Mouse (Mus musculus): ENCODE results near the gene Uhrf1.

Gene Uhrf1

GRCm38 (mm10) chr17:56276643-56277566, 26.2 kb upstream of the Uhrf1 start, which contains the start of gene Ticam1:
Ticam1 (minus strand) TSS chr17:56276786.
- DNase-seq = peak; percentile 91 to 97

DNA sequence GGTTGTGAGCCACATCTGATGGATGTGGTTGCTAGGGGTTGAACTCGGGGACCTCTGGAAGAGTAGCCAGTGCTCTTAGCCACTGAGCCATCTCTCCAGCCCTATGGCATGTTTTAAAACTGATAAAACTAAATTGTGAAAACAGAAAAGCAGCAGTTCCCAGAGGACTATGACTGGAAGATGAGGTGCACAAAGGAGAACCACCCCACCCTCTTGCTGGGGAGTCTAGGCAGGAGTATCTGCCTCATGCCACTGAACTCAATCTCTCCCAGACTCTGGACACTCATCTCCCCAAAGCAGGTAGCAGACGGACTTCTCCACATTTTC, 25.6 kb upstream of the Uhrf1 start:
- DNase-seq = no peak

DNA sequence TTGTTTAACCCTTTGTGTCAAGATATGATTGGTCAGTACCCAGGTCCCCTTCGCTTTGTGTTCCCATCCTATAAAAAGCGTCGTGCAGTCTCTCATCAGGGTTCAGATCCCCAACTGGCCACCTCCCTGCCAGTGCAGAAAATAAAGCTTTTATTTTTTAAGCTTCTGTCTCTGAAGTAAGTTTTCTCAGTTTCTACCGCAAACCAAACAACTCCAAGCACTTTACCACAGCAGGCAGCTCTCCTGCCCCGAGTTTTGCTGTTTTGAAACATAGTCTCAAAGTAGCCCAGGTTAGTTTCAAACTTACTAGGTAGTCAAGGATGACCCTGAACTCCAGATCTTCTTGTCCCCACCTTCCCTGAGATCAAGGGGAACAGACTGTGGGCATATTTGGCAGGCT, 24.8 kb upstream of the Uhrf1 start:
- DNase-seq = no peak

DNA sequence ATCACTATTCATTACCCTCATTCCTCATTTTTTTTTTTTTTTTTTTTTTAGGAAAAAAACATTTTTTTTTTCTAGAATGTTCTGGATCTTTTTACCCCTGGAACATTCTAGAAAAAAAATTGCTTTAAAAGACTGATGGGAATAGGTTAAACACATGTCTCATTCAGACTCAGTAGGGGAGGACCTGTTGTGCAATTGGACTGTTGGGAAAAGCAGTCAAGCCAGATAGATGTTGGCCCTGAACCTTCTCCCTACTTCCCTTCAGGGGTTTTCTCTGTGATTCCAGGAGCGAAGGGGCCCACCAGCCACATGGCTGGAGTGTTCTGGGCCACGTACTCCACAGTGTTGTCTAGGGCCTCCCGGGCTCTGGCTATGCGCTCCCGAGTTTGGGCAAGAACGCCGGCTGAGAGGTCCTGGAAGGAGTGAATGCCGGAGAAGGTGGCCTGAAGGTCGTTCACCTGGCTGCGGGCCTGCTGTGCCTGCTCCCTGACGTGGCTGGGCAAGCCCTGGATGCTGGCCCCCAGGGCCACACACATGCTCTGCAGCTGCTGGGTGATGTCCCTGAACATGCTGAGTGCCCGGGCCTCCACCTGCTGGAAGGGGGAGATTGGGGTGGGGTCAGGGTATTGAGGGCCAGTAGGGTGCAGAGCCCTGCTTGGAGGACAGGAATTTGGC, 23.5 kb upstream of the Uhrf1 start:
- DNase-seq = peak in 1 of 2 experiments; percentile 23

DNA sequence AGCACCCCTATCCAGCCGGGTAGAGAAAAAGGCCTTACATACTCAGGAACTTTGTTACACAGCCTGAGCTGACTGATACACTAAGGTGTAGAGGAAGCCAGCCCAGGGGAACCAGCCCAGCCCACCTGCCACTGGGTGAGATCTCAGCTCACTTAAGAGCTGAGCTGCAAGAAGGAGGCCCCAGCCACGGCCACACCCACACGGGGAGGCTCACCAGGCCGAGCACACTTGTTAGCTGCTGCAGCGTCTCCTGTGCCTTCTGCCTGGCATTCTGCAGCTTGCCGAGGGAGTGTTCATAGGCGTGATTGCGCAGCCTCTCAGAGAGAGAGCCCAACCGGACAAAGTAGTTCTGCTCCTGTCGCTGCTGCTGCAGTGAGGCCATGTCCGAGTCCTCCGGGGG, 21.9 kb upstream of the Uhrf1 start:
- DNase-seq = no peak

DNA sequence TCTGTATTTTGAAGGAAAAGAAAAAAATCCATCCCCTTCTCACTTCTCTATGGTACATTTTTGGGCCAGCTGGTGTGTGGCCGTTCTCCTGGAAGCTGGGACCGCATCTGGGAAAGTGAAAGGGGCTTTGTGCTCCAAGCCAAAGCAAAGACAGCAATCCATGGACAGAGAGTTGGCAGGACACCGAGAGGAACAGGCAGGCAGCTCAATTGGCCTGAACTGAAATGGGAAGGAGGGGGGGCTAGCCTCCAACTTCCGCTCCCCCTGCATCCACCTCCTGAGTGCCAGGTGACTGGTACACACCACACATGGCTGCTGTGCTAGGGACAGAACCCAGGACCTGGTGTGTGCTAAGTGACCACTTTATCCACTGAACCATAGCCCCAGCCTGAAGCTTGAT, 20.3 kb upstream of the Uhrf1 start:
- no peak for DNase-seq

GRCm38 (mm10) chr17:56283316-56283715, 19.8 kb upstream of the Uhrf1 start:
- no peak for DNase-seq

GRCm38 (mm10) chr17:56285995-56286394, 17.1 kb upstream of the Uhrf1 start:
- peak in 1 of 2 experiments; percentile 14 for DNase-seq

DNA sequence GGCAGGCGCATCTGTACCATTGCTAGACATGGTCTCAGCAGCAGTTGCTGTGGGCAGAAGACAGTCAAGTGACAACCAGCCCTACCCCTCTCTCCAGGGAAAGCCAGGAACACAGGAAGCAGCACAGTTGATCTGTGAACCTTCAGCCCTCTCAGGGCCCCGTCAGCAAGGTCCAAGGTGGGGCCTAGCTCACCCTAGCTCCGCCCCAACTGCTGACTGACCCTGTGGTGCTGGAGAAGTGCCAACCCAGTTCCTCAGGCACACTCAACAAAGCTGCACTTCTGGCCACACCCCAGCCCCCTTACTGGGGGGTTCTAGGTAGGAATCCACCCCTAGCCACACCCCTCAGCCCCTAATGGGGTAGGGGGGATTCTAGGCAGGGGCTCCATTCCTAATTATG, 15.3 kb upstream of the Uhrf1 start:
- peak; percentile 67 to 73 for DNase-seq

GRCm38 (mm10) chr17:56288866-56289265, 14.3 kb upstream of the Uhrf1 start:
- no peak for DNase-seq

DNA sequence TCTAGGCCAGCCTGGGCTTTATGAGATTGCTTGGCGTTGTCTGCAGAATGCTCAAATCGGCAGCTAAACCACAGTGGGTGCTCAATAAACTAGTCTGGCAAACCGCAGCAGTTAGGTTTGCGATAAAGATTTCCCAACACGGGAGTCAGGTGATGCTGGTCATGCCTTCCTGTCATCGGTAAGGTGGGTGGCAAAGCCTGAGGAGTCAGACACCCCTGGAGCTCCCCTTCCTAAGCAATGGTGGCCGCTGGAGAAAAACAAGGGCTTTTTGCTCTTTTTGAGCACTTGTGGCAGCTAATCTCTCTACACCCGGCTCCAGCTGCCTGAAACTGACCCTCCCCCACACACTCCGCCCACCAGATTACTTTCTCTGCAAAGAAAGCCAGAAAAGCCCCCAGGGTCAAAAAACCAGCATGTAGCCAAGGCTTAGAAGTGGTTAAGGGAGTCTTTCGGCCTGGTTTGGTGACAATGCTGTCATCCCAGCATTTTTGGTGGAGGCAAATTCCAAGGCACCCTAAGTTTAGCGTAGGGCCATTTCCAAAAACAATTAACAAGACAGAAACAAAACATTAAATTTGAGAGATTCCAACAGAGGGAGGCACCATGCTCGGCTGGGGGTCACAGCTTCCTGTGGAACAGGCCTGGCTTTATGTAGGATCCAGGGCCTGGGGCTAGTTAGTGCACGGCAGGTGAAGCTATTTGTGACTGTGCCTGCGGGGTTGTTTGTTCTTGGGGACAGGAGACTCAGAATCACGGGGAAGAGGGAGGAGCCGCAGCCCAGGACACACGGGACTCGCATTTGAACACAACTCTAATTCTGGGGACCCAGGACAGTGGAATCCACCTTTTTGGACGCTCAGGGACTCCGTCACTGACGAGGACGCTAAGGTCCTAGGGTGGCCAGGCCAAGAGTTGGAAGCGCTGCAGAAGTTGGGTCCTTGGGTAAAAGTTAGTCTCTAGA, 13.5 kb upstream of the Uhrf1 start:
- DNase-seq = peak; percentile 67 to 79

GRCm38 (mm10) chr17:56290388-56291170, 12.5 kb upstream of the Uhrf1 start:
- peak; percentile 97 to 99 for DNase-seq

DNA sequence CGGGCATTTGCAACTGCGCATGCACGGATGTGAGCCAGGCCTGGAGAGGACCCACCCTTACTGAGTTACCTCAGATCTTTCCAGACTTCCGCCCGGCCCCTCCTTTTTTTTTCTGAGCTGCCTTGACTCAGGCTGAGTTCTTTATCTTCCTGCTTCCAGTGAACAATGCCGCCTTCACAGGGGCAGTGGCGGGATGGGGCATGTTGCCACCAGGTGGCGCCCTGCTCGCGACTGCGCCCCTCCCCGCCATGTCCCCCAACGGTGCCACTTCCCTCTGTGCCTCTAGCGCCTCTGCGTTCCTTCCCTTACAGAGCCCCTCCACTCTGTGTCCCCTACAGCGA, 12.0 kb upstream of the Uhrf1 start:
- DNase-seq = peak; percentile 95 to 97

DNA sequence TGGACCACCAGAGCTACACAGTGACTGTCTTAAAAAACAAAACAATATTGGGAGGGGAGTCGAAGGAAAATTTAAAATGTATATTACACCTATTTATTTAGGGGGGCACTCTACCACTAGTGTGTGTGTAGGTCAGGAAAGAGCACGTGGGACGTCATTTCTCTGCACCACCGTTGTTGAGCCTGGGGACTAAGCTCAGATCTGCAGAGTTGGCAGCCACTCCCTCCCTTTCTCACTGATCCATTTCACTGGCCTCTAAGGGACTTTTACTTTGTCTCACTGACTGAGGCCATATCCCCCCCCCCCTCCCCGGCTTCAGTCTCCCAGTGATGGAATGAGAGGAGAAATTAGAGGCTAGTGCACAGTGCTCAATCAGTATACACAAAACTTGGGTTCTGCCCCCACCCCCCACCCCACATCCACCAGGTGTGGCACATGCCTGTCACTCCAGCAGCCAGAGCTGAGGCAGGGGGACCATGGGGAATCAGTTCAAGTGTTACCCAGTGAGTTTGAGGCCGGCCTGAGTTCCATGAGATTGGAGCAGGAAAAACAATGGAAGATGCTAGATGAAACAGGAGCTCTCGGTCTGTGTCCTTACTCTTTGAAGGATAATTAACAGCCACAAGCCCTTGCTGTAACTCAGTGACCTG, 11.2 kb upstream of the Uhrf1 start:
- DNase-seq = no peak

GRCm38 (mm10) chr17:56292531-56293222, 10.4 kb upstream of the Uhrf1 start, which contains the start of gene Plin3:
Plin3 (minus strand) TSS chr17:56292873.
- no peak for DNase-seq

GRCm38 (mm10) chr17:56293291-56293690, 9.8 kb upstream of the Uhrf1 start:
- no peak for DNase-seq

DNA sequence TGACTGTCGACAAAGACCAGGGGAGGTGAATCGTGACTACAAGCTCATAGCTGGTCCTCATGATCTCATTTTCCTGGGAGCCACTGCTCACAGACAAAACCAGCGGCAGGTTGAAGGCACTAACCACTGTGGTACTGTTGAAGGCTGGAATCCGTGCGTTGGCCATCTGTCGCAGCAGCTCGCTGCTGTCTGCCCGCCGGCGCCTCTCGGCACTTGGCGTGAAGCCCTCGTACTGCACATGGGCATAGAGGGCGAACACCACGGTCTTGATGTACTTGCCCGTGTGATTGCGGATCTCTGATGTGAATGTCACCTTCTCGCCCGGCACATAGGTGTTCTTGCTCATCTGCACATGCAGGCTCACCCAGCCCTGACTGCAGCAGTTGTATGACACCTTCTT, 8.9 kb upstream of the Uhrf1 start:
- no peak for DNase-seq

DNA sequence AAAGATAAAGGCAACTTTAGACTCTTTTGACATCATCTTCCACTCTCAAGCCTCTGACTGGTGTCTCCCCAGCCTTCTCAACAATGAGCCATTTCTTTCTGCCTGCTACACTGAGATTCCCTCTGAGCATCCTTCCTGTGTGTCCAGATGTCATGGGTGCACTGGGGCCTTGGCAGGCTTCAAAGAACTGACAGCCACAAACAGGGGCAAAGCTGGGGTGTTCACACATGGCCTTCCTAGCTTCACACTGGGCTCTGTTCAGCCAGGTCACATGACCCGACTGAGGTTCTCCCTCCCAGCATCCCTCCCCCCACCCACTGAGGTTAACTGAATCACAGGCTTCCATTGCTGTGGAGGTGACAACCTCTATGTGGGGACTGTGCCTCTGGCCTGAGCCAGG, 6.9 kb upstream of the Uhrf1 start:
- no peak for DNase-seq

DNA sequence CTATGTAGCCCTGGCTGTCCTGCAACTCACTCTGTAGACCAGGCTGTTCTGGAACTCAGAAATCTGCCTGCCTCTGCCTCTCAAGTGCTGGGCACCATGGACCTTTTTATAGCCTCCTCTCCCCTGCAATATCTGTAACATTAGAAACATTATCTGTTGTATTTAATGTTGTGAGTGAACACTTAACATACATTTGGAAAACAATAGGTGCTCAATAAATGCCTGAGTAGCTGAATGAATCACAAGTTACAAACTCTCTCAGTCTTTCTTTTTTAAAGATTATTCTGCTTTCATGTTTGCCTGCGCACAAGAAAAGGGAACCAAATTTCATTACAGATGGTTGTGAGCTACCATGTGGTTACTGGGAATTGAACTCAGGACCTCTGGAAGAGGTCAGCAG, 4.9 kb upstream of the Uhrf1 start:
- no peak for DNase-seq

DNA sequence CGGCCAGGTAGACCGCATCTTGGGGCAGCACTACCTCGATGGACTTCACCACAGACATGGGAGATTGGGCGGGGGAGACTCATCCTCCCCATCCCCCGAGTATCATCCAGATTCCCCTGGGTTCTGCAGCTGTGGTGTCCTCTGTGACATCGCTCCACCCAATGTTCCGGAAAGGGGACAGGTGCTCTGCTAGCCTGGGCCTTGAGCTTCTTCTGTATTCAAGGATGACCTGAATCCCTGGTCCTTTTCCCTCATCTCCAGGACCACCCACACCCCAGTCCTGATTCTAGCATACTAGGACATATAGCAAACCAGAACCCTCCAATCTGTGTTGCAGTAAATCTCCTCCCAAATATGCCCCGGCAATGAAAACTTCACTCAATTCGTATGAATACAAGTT, 2.9 kb upstream of the Uhrf1 start, which contains the start of gene Arrdc5:
Arrdc5 (minus strand) TSS at position 101 of the 400 bp plus-strand sequence.
- no peak for DNase-seq

All from lung, postnatal 4 days (tissue).